Mouse (Mus musculus): ENCODE measurements around the gene Ndufv3.

DNA sequence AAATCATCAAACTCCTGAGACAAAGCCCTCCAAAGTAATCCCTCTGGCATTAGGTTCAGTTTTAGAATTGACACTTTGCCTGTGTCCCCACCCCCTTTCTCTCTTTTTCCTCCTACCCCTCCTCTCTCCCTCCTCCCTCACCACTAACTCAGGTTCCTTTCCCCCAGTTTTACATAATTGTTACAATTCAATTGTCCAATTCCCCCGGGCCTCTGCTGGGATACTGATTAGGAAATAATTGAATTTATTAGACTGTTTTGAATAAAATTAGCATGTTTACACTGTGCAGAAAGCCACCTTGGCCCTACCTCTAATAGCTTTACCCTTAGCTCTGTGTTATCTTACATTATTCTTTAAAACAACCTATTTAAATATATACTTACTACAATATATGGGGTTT lies 5.2 kb upstream of the Ndufv3 start:
- TF ChIP-seq CTCF (IDR thresholded peaks at IDR 0.05; ENCODE audit: borderline replicate concordance, insufficient read depth, low read depth, low read length) (no peak), POLR2A (IDR thresholded peaks at IDR 0.05; ENCODE audit: borderline replicate concordance, insufficient read depth, low read length) (no peak)

Data from cerebellum, adult 2 months (tissue).